Mouse (Mus musculus) embryonic stem cell, embryonic (primary cell): ENCODE data around the gene Cgnl1.

Experiments
- CTCF ChIA-PET, 4 experiments: fragments of 300-600 bp in 2 of 4; fragments of 350-600 bp in 2 of 4; sonication (Branson Sonifier 250); formaldehyde crosslinking; loops; one replicate each; lab custom pipeline; 2022; ENCODE audit warnings: inconsistent platforms in 2 of 4; lab: Charles Lee
- POLR2A ChIA-PET, 4 experiments: fragments of 300-600 bp in 2 of 4; fragments of 350-600 bp in 2 of 4; sonication (Branson Sonifier 250); formaldehyde crosslinking; loops; one replicate each; lab custom pipeline; 2022; ENCODE audit warnings: antibody characterized with exemption in 4 of 4, inconsistent platforms in 1 of 4; lab: Charles Lee

The Cgnl1 gene

DNA sequence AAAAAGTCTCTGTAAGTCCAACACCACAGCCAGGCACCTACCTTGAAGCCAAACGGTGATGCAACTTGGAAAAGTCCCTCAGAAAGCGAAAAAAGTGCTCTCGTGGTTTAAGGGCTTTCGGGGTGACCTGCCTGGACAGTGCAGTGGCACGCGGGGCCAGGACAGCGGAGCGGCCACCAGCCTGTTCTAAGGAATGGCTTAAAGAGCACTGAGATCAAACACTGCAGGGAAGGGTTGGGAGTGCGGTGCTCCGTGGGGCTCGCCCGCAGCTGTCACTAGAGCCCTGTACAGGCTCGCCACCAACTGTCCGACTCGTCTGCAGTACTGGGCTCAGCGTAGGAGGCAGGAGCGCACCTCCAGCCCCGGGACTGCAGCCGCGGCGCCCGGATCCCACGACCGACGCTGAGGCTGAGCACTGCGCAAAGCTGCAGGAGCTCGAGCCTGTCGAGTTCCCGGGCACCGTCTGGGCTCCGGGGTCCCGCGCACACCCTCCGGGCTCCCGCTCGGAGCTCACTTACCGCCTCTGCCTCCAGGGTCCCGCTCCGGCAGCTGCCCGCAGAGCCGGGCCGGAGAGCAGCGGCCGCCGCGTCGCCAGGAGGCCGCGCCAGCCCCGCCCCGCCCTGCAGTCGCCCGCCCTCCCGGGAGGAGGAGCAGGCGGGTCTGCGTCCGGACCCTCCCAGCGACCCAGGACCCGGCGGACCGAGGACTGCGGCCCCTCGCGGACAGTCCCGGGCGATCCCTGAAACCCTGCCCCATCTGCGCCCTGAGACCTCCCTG, at the start of gene Cgnl1:
Cgnl1 (minus strand) TSS at position 612 of the 777 bp plus-strand sequence.
- CTCF ChIA-PET: interaction anchor here in 3 of 4 experiments (0.9 to 2.9 kb wide), 16 partner anchors 11 to 410 kb away, joined by 3 to 37 read pairs (median 8); no protein-coding TSS in a partner anchor

DNA sequence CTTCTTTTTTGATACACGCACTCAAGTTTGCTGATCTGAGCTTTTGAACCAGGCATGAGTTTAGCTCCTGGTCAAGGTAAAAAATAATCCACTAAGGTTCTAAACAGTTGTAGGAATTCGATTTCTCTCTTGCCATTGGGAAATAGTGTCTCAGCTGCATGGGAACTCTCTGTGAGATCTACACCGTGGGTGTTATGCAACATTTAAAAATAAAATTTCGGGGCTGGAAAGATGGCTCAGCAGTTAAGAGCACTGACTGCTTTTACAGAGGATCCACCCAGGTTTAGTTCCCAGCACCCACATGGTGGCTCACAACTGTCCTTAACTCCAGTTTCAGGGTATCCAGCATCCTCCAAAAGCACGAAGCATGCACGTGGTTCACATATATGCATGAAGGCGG, 47.1 kb upstream of the Cgnl1 start:
- ChIA-PET CTCF (interaction anchor here in 1 of 4 experiments (0.6 kb wide), 1 partner anchor 90 kb away, joined by 3 read pairs; no protein-coding TSS in a partner anchor), POLR2A (interaction anchor here in 1 of 4 experiments (0.6 kb wide), 1 partner anchor 821 kb away, joined by 3 read pairs; no protein-coding TSS in a partner anchor)

More for the DNA sequence above, at the start of gene Cgnl1:
- POLR2A ChIA-PET: interaction anchor here in 2 of 4 experiments (0.8 to 1.1 kb wide), 2 partner anchors 8 to 124 kb away, joined by 3 read pairs; no protein-coding TSS in a partner anchor

DNA sequence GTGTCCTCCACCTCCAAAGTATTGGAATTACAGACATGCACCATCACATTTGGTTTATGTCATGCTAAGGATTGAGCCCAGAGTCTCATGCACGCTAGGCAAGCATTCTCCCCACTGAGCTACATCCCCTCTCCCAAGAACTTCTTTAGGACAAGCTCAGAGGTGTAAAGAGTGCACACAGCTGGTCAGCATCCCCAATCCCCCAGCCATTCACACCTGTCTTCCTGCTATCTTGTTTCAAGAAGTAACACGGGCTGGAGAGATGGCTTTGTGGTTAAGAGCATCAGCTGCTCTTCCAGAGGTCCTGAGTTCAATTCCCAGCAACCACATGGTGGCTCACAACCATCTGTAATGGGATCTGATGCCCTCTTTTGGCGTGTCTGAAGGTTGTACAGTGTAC, 44.7 kb upstream of the Cgnl1 start:
- ChIA-PET CTCF (interaction anchor here in 1 of 4 experiments (1.2 kb wide), 1 partner anchor 15 kb away, joined by 3 read pairs; no protein-coding TSS in a partner anchor), POLR2A (interaction anchor here in 1 of 4 experiments (0.6 kb wide), 2 partner anchors 194 to 523 kb away, joined by 3 to 4 read pairs; no protein-coding TSS in a partner anchor)

GRCm38 (mm10) chr9:71813565-71813964, 42.2 kb upstream of the Cgnl1 start:
- ChIA-PET CTCF (interaction anchor here in 1 of 4 experiments (0.7 kb wide), 1 partner anchor 454 kb away, joined by 3 read pairs; no protein-coding TSS in a partner anchor), POLR2A (interaction anchor here in 2 of 4 experiments (0.6 to 1.3 kb wide), 3 partner anchors 12 to 655 kb away, joined by 3 read pairs; no protein-coding TSS in a partner anchor)

GRCm38 (mm10) chr9:71812914-71813313, 41.5 kb upstream of the Cgnl1 start:
- POLR2A ChIA-PET: interaction anchor here in 2 of 4 experiments (0.7 to 1.3 kb wide), 3 partner anchors 13 to 448 kb away, joined by 3 read pairs; no protein-coding TSS in a partner anchor
- CTCF ChIA-PET: interaction anchor here in 3 of 4 experiments (0.5 to 1.1 kb wide), 7 partner anchors 187 to 453 kb away, joined by 3 to 6 read pairs (median 3); no protein-coding TSS in a partner anchor

DNA sequence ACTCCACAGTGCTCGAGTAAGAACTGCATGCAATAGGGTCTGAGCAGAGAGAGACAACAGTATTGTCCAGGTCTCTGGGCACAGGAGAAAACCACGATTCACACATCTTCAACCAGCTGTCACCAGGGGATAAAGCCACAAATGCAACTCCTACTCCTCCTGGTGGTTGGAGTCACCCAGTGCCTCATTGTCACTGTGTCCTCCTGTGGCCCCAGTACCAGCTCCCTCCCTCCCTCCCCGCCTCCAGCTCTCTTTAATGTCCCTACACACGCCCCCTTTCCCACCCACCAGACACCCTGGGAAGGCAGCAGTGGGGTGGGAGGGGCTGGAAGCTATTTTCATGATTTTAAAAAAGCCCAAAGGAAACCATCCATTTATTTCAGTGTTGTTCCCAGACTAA, 41.0 kb upstream of the Cgnl1 start:
- POLR2A ChIA-PET: interaction anchor here in 1 of 4 experiments (1.0 kb wide), 1 partner anchor 448 kb away, joined by 3 read pairs; no protein-coding TSS in a partner anchor
- CTCF ChIA-PET: interaction anchor here in 3 of 4 experiments (0.5 to 1.1 kb wide), 6 partner anchors 187 to 298 kb away, joined by 3 to 6 read pairs (median 3); no protein-coding TSS in a partner anchor

GRCm38 (mm10) chr9:71811404-71811803, 40.0 kb upstream of the Cgnl1 start:
- CTCF ChIA-PET: interaction anchor here in 3 of 4 experiments (0.7 to 3.6 kb wide), 6 partner anchors 12 to 381 kb away, joined by 3 to 17 read pairs (median 3); no protein-coding TSS in a partner anchor

GRCm38 (mm10) chr9:71810723-71811122, 39.3 kb upstream of the Cgnl1 start:
- ChIA-PET POLR2A (interaction anchor here in 1 of 4 experiments (0.7 kb wide), 1 partner anchor 58 kb away, joined by 4 read pairs; no protein-coding TSS in a partner anchor), CTCF (interaction anchor here in 3 of 4 experiments (0.7 to 3.6 kb wide), 9 partner anchors 9 to 381 kb away, joined by 3 to 17 read pairs (median 3); partner anchors contain the start of gene Cgnl1 (in 1 of the 3))

More at GRCm38 (mm10) chr9:71811404-71811803, 40.0 kb upstream of the Cgnl1 start:
- POLR2A ChIA-PET: no interaction called here

DNA sequence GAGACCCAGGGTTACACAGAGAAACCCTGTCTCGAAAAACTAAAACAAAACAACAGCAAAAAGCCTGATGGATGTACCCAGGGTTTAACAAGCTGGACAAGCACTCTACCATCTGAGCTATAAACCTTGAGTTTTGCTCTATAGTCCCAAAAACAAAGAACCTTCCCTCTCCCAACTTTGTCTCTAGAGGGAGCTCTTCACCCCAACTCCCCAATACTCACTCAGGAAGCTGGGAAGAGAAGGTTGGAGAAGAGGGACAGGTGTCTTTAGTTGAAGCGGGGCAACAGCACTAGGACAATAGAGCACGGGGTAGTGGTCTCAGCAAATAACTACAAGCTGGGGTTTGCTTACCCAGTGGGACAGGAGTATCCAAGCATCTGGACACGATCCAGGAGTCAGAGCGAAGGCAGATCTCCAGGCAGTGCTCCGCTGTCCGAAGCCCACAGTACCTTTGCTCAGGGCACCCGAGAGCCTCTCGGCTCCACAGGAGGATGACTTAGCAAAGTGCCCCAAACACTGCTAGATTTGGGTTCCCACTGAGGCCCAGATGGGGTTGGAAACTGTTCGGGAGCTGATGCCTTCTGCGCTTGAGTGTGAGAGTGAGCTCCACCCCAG, 37.3 kb upstream of the Cgnl1 start:
- ChIA-PET POLR2A (interaction anchor here in 2 of 4 experiments (0.6 to 1.5 kb wide), 6 partner anchors 33 to 592 kb away, joined by 3 to 5 read pairs (median 4); no protein-coding TSS in a partner anchor), CTCF (interaction anchor here (0.5 to 3.6 kb wide), 65 partner anchors 9 to 681 kb away, joined by 3 to 22 read pairs (median 4); partner anchors contain the start of gene Cgnl1 (in 1 of the 4))

GRCm38 (mm10) chr9:71807801-71808200, 36.4 kb upstream of the Cgnl1 start:
- POLR2A ChIA-PET: interaction anchor here in 1 of 4 experiments (0.6 kb wide), 1 partner anchor 188 kb away, joined by 3 read pairs; no protein-coding TSS in a partner anchor
- CTCF ChIA-PET: interaction anchor here (0.6 to 3.1 kb wide), 11 partner anchors 8 to 845 kb away, joined by 3 to 13 read pairs (median 4); partner anchors contain the start of gene Cgnl1 (in 1 of the 4)

GRCm38 (mm10) chr9:71806422-71806805, 35.0 kb upstream of the Cgnl1 start:
- ChIA-PET POLR2A (interaction anchor here in 1 of 4 experiments (0.6 kb wide), 1 partner anchor 1028 kb away, joined by 4 read pairs; no protein-coding TSS in a partner anchor), CTCF (interaction anchor here (0.6 to 1.5 kb wide), 12 partner anchors 29 to 435 kb away, joined by 3 to 6 read pairs (median 4); no protein-coding TSS in a partner anchor)

DNA sequence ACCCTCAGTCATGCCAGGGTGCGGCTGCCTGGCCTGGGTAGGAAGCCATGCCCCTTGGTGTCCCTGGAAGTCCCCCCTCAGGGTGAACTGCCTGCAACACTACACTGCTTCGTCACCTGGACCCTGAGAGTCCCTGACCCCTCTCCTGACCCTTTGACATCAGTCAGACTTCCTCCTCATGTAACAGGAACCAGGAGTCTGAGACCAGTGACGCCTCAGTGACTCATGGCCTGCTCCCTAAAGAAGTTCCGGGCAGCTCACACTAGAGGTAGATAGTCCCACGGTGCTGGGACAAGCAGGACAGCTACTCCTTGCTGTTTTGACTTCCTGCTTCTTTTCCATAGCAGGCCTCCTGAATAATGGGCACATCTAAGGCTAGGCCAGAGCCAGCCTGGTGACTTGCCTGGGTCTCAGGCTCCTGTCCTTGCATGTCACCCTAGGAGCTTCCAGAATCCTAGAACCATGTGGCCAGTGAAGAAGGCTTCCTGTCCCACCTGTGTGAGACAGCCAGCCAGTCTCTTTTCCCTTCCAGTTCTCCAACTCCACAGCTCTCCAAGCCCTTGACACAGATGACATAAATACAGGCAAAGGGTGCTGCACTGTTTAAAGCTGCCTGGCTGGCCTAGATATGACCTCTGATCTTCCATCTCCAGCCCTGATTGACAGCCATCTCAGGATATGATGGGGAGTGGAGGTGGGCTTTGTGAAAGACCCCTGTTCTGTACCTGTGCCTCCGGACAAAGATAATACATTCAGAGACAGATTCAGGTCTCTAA, 34.4 kb upstream of the Cgnl1 start:
- ChIA-PET CTCF (interaction anchor here (0.6 to 1.6 kb wide), 15 partner anchors 15 to 435 kb away, joined by 3 to 7 read pairs (median 3); no protein-coding TSS in a partner anchor), POLR2A (interaction anchor here in 2 of 4 experiments (0.6 to 0.8 kb wide), 3 partner anchors 186 to 1029 kb away, joined by 3 to 4 read pairs (median 4); no protein-coding TSS in a partner anchor)

DNA sequence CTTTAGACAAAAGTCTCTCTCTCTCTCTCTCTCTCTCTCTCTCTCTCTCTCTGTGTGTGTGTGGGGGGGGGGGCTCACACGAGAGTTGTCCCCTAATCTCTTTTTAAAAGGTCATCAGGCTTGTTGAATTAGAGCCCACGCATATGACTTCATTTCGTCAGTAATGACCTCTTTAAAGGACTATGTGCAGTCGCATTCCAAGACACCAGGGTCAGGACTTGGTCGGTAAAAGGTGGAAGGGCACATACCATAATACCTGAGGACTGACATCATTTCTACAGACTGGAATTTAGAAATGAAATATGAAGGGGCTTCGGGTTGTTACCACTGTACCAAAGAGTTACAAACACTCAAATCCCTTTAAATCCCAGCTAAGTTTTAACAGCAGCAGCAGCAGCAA, 32.7 kb upstream of the Cgnl1 start:
- POLR2A ChIA-PET: interaction anchor here in 1 of 4 experiments (0.6 to 1.2 kb wide), 2 partner anchors 151 to 168 kb away, joined by 3 to 4 read pairs; no protein-coding TSS in a partner anchor
- CTCF ChIA-PET: interaction anchor here in 3 of 4 experiments (0.7 to 1.3 kb wide), 4 partner anchors 159 to 413 kb away, joined by 3 read pairs; no protein-coding TSS in a partner anchor

DNA sequence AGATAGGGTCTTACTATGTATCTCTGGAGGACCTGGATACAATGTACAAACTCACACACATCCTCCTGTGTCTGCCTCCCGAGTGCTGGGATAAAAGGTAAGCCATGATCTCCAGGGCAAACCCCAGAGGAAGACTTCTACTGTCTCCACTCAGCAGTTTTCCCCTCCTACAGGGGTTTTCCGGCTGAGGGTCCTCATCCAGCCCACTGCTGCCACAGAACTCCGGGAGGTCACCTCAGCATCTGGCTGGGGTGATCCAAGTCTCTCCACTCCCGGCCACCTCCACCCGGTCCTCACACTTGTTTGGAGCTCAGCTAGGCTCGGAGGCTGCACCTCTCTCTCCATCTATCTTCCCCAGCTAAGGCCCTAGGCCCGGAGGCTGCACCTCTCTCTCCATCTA, 31.9 kb upstream of the Cgnl1 start:
- POLR2A ChIA-PET: interaction anchor here in 2 of 4 experiments (0.6 kb wide), 2 partner anchors 167 to 173 kb away, joined by 4 to 5 read pairs; no protein-coding TSS in a partner anchor
- CTCF ChIA-PET: interaction anchor here in 2 of 4 experiments (0.7 to 1.2 kb wide), 2 partner anchors 179 to 412 kb away, joined by 3 read pairs; no protein-coding TSS in a partner anchor

- ChIA-PET POLR2A (no interaction called here), CTCF (interaction anchor here in 2 of 4 experiments (1.0 to 1.5 kb wide), 2 partner anchors 9 kb away, joined by 5 to 8 read pairs; no protein-coding TSS in a partner anchor)
Measured at GRCm38 (mm10) chr9:71799598-71799997, 28.2 kb upstream of the Cgnl1 start.

GRCm38 (mm10) chr9:71798176-71798575, 26.8 kb upstream of the Cgnl1 start:
- ChIA-PET CTCF (interaction anchor here in 1 of 4 experiments (1.3 kb wide), 1 partner anchor 10 kb away, joined by 5 read pairs; no protein-coding TSS in a partner anchor), POLR2A (no interaction called here)
